Mouse (Mus musculus): ENCODE data around the gene Tchh. TPM values are rescaled to one million over a fixed set of nuclear protein-coding genes. Genes with fewer than 3 reads are reported as not detected.
"Not testable (repeated sequence)": the region's sequence is repeated elsewhere in the genome, so short reads cannot be mapped to it uniquely, and the experiment has no call there.

Gene Tchh
- polyA plus RNA-seq, 1 experiment = 1.5 TPM

- Histone ChIP-seq H3K4me3 (ENCODE audit: insufficient read depth, low read depth, low read length) (no peak overlapping the region), H3K36me3 (ENCODE audit: control insufficient read depth, insufficient read depth, low read length) (no peaks in the 10 kb centered on the region), H3K27me3 (replicated peaks; ENCODE audit: control insufficient read depth, insufficient read depth, low read length) (no peaks in the 10 kb centered on the region), H3K27ac (ENCODE audit: insufficient read depth, low read depth, low read length) (no peak overlapping the region), H3K4me1 (ENCODE audit: control insufficient read depth, insufficient read depth, low read length) (peaks cover 3% of the 10 kb centered on the region)
- no peak for TF ChIP-seq POLR2A (IDR thresholded peaks at IDR 0.05; ENCODE audit: low read depth, low read length)
- TF ChIP-seq CTCF (conservative IDR thresholded peaks at IDR 0.05; ENCODE audit: insufficient read depth, insufficient read length, low read depth, low read length) = no peak
- WGBS = 82% methylated on average over 3 of the region's 3 CpGs
- no peak for DNase-seq
Observed at GRCm38 (mm10) chr3:93492176-93492575, 50.0 kb downstream of the Tchh start.

DNA sequence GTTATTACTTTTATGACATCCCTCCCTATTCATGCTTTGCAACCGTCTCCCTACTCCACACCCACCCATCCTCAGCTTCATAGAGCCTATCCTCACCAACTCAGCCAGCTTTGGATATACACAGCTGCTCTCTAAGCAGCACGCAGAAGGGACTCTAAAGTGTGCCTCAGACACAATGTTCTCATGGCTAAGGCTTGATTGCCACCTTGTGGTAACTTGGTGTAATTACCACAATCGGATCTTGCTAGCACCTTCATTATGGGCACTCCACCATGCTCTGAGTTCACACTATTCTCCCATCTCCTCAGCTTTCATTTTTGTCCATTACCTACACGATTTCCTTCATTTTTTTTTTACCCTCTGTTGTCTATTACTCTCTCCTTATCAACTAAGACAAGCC is 51.9 kb downstream of the Tchh start:
- Histone ChIP-seq H3K27ac (ENCODE audit: insufficient read depth, low read depth, low read length) (no peak overlapping the region), H3K4me1 (ENCODE audit: control insufficient read depth, insufficient read depth, low read length) (peaks cover 9% of the 10 kb centered on the region), H3K27me3 (replicated peaks; ENCODE audit: control insufficient read depth, insufficient read depth, low read length) (no peaks in the 10 kb centered on the region), H3K4me3 (ENCODE audit: insufficient read depth, low read depth, low read length) (no peak overlapping the region), H3K36me3 (ENCODE audit: control insufficient read depth, insufficient read depth, low read length) (no peaks in the 10 kb centered on the region)
- 2% methylated on average over 4 of the region's 4 CpGs for WGBS
- peak; percentile 79 for DNase-seq
- TF ChIP-seq POLR2A (IDR thresholded peaks at IDR 0.05; ENCODE audit: low read depth, low read length) = no peak
- TF ChIP-seq CTCF (conservative IDR thresholded peaks at IDR 0.05; ENCODE audit: insufficient read depth, insufficient read length, low read depth, low read length) = peak; percentile 83

DNA sequence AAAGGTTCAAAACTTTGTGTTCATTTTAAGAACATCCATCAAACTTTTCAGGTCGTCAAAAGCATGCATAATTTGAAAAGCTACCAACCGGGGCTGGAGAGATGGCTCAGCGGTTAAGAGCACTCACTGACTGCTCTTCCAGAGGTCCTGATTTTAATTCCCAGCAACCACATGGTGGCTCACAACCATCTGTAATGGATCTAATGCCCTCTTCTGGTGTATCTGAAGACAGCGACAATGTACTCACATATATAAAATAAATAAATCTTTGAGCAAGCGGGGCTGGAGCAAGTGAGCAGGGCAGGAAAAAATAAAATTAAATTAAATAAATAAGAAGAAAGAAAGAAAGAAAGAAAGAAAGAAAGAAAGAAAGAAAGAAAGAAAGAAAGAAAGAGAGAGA is 52.6 kb downstream of the Tchh start:
- H3K27me3 ChIP-seq (replicated peaks; ENCODE audit: control insufficient read depth, insufficient read depth, low read length); H3K4me3 ChIP-seq (ENCODE audit: insufficient read depth, low read depth, low read length); H3K4me1 ChIP-seq (ENCODE audit: control insufficient read depth, insufficient read depth, low read length); H3K36me3 ChIP-seq (ENCODE audit: control insufficient read depth, insufficient read depth, low read length); H3K27ac ChIP-seq (ENCODE audit: insufficient read depth, low read depth, low read length): not testable (repeated sequence)
- 28% methylated on average over 5 of the region's 5 CpGs for WGBS
- peak; percentile 19 for DNase-seq

GRCm38 (mm10) chr3:93497131-93497530 is 55.0 kb downstream of the Tchh start:
- DNase-seq = peak; percentile 78

More at GRCm38 (mm10) chr3:93497131-93497530, 55.0 kb downstream of the Tchh start:
- WGBS = 34% methylated on average over 3 of the region's 3 CpGs
- no peaks in the 10 kb centered on the region for H3K27me3 ChIP-seq (replicated peaks; ENCODE audit: control insufficient read depth, insufficient read depth, low read length)
- H3K27ac ChIP-seq (ENCODE audit: insufficient read depth, low read depth, low read length) = no peak overlapping the region; the same call in 1 of the 2 replicates
- H3K4me3 ChIP-seq (ENCODE audit: insufficient read depth, low read depth, low read length) = no peak overlapping the region
- H3K4me1 ChIP-seq (ENCODE audit: control insufficient read depth, insufficient read depth, low read length) = peaks cover 6% of the 10 kb centered on the region
- no peaks in the 10 kb centered on the region for H3K36me3 ChIP-seq (ENCODE audit: control insufficient read depth, insufficient read depth, low read length)
- TF ChIP-seq POLR2A (IDR thresholded peaks at IDR 0.05; ENCODE audit: low read depth, low read length) (no peak), CTCF (conservative IDR thresholded peaks at IDR 0.05; ENCODE audit: insufficient read depth, insufficient read length, low read depth, low read length) (no peak)

Other genes starting within 250 kb of the Tchh start
- gene Flg2, start 245.1 kb upstream of the Tchh start, polyA plus RNA-seq (2012; rRNA removed) = not detected in 2 replicates
- not detected in 2 replicates for gene Flg, start 168.8 kb upstream of the Tchh start, polyA plus RNA-seq (2012; rRNA removed)
- gene Hrnr, start 122.6 kb upstream of the Tchh start, polyA plus RNA-seq (2012; rRNA removed) = not detected in 2 replicates
- not detected in 2 replicates for gene Rptn, start 48.6 kb upstream of the Tchh start, polyA plus RNA-seq (2012; rRNA removed)
- gene Tchhl1, start 26.4 kb downstream of the Tchh start, polyA plus RNA-seq (2012; rRNA removed) = 0.34 and 0.47 TPM in 2 replicates
- 183 and 285 TPM in 2 replicates for gene S100a11, start 78.2 kb downstream of the Tchh start, polyA plus RNA-seq (2012; rRNA removed)
- gene S100a10, start 112.8 kb downstream of the Tchh start, polyA plus RNA-seq (2012; rRNA removed) = 83.6 and 104 TPM in 2 replicates
- not detected in 2 replicates for gene Tdpoz2, start 210.4 kb downstream of the Tchh start, polyA plus RNA-seq (2012; rRNA removed)
- gene Tdpoz1, start 234.0 kb downstream of the Tchh start, polyA plus RNA-seq (2012; rRNA removed) = not detected in 2 replicates

Data from kidney, adult 2 months (tissue).